Mouse (Mus musculus) lung, embryonic 16.5 days (tissue): ENCODE results near the gene Nckap1l. TPM values are rescaled to one million over a fixed set of nuclear protein-coding genes. Genes with fewer than 3 reads are reported as not detected.

Source experiments
- ATAC-seq: fragments of 200-750 bp; cut with Nextera tagmentation; 2 replicates; pipeline ENCODE4 v1.8.0; 2017; ENCODE audit warnings: low read depth, mild to moderate bottlenecking, moderate library complexity
- H3K27ac ChIP-seq: fragments of 300-500 bp; sonication (generic); 2 replicates; pipeline ENCODE4 v1.5.1; 2014; ENCODE audit warnings: mild to moderate bottlenecking, control low read depth, low read length
- H3K27me3 ChIP-seq: fragments of 300-500 bp; sonication (generic); 2 replicates; pipeline ENCODE4 v1.6.1; 2014; ENCODE audit warnings: low read depth, low read length, mixed read lengths; ENCODE audit not compliant: control insufficient read depth, insufficient read depth
- H3K36me3 ChIP-seq: fragments of 300-500 bp; sonication (generic); 2 replicates; pipeline ENCODE4 v1.6.1; 2014; ENCODE audit warnings: low read length; ENCODE audit not compliant: control insufficient read depth, insufficient read depth
- H3K4me1 ChIP-seq: fragments of 300-500 bp; sonication (generic); replicated peaks from 2 replicates; pipeline ENCODE4 v1.6.1; 2014; ENCODE audit warnings: low read length, mixed read lengths; ENCODE audit not compliant: control insufficient read depth, insufficient read depth
- H3K4me2 ChIP-seq: fragments of 300-500 bp; sonication (generic); 2 replicates; pipeline ENCODE4 v1.6.1; 2014; ENCODE audit warnings: low read depth, low read length, control low read depth
- H3K4me3 ChIP-seq: fragments of 300-500 bp; sonication (generic); 2 replicates; pipeline ENCODE4 v1.5.1; 2014; ENCODE audit warnings: mild to moderate bottlenecking, low read length, control low read depth
- H3K9ac ChIP-seq: fragments of 300-500 bp; sonication (generic); 2 replicates; pipeline ENCODE4 v1.6.1; 2014; ENCODE audit warnings: low read length, control low read depth
- H3K9me3 ChIP-seq: fragments of 300-500 bp; sonication (generic); 2 replicates; pipeline ENCODE4 v1.6.1; 2016; ENCODE audit warnings: low read length; ENCODE audit not compliant: control insufficient read depth
- WGBS: fragments of 180-500 bp; shearing (Covaris S2); extraction: QIAGEN DNeasy Blood & Tissue Kit; methylation state at CpG from one replicate; pipeline ENCODE4 v1.1.7; 2014; 5-methylcytosine and 5-hydroxymethylcytosine counted together
- polyA plus RNA-seq: library from polyadenylated mRNA; unstranded; fragments of >200 nt; fragmentation: Nextera tagmentation; extraction: Ambion mirVana; gene quantifications from 2 replicates; pipeline ENCODE4 v1.2.1, GENCODE M21; 2015

Gene Nckap1l
- polyA plus RNA-seq, 1 experiment from 2014 or later, result 3.3 TPM

DNA sequence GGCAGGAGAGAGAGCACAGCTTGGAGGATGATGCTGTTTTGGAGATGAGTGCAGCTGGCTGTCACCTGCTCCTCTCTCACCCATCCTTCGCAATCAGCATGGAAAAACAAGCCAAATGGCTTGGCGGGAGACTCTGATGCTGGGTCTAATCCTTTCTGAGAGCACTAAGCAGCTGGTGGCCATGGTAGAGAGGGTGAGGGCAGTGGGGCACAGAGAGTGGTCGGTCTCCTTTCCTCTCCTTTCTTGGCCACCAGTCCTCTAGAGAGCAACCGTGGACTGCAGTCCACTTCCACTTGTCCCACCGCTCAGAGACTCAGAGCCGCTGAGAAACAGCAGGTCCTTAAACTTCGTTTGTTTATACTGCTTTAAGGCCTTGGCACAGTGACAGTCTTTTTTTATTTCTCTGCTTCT is 60.0 kb downstream of the Nckap1l start:
- Histone ChIP-seq H3K4me1 (peaks cover 4% of the 10 kb centered on the region), H3K9ac (no peak overlapping the region), H3K27ac (no peak overlapping the region), H3K9me3 (no peaks in the 10 kb centered on the region), H3K4me2 (peak overlapping the region; percentile 55), H3K27me3 (no peaks in the 10 kb centered on the region; the same call in 1 of the 2 replicates), H3K4me3 (peak overlapping the region; percentile 38), H3K36me3 (no peaks in the 10 kb centered on the region)
- ATAC-seq, result peak; percentile 84
- 5% methylated on average over 7 of the region's 7 CpGs for WGBS

GRCm38 (mm10) chr15:103514119-103514518 is 60.5 kb downstream of the Nckap1l start:
- Histone ChIP-seq H3K27me3 (no peaks in the 10 kb centered on the region; the same call in 1 of the 2 replicates), H3K9me3 (no peaks in the 10 kb centered on the region), H3K4me1 (peaks cover 4% of the 10 kb centered on the region), H3K27ac (no peak overlapping the region), H3K4me3 (peak overlapping the region; percentile 38), H3K36me3 (no peaks in the 10 kb centered on the region), H3K9ac (peak overlapping the region; percentile 50), H3K4me2 (peak overlapping the region; percentile 55)
- ATAC-seq, result peak; percentile 96
- WGBS, result 2% methylated on average over 10 of the region's 10 CpGs

DNA sequence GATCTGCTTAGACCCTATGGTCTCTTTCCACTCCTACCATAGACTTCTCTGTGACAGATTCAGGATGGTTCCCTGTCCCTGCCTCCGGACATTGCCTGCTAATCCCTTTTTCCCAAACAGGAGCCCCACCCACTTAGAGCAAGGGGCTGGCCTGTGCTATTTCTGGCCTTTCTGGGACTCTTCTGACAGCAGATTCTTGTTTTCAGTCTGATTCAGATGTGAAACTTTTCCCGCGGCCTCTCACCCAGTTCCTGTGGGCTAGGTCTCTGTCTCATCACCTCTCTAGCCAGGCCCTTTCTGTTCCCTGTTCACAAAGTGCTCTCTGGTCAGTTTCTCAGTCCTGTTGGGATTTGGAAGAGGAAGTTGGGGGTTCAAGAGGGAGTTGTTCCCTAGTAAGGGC is 61.3 kb downstream of the Nckap1l start:
- no peaks in the 10 kb centered on the region for H3K9me3 ChIP-seq
- no peaks in the 10 kb centered on the region; the same call in 1 of the 2 replicates for H3K27me3 ChIP-seq
- H3K4me2 ChIP-seq, result no peak overlapping the region
- H3K4me1 ChIP-seq, result peaks cover 4% of the 10 kb centered on the region
- no peak overlapping the region for H3K27ac ChIP-seq
- no peak overlapping the region for H3K4me3 ChIP-seq
- 43% methylated on average over 3 of the region's 3 CpGs for WGBS
- ATAC-seq, result no peak
- H3K9ac ChIP-seq, result no peak overlapping the region
- H3K36me3 ChIP-seq, result no peaks in the 10 kb centered on the region

DNA sequence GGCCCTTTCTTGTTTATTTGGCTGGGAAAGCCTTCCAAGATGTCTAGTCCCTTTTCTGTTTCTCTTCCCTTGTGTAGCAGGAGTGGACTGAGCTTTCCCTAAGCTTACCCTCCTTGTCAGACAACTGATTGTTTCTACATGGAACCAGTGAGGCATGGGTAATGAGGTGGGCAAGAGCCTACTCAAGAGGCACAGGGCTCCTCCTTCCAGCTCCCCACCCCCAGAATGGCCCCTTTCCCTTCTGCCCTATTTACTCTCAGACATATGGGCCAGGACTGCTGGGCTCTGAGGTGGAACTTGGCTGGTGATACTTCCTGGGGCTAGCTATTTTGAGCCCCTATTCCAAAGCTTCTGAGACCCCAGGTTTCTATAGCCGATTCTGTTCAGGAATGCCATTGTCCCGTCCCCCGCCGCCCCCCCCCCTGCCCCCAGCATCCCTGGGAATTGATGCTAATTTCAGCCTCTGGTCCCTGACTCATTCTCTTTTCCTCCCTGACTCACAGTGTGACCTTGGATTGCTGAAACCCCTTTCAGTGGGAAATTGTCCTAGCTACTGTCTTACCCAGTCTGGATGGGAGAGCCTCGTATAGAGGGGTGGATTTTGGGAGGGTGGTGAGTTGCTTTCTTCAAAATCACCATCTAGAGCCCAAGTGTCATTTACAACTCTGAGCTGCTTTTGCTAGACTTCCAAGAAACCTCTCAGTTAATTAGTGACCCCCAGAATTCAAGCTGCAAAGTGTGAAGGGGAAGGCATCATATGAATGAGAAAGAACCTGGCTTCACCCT is 65.2 kb downstream of the Nckap1l start:
- no peak for ATAC-seq
- H3K27me3 ChIP-seq, result no peaks in the 10 kb centered on the region
- H3K4me2 ChIP-seq, result no peak overlapping the region
- no peak overlapping the region for H3K9ac ChIP-seq
- no peak overlapping the region for H3K27ac ChIP-seq
- H3K4me3 ChIP-seq, result no peak overlapping the region
- no peaks in the 10 kb centered on the region; the same call in 1 of the 2 replicates for H3K4me1 ChIP-seq
- 31% methylated on average over 5 of the region's 5 CpGs for WGBS
- no peaks in the 10 kb centered on the region for H3K9me3 ChIP-seq
- H3K36me3 ChIP-seq, result no peaks in the 10 kb centered on the region

DNA sequence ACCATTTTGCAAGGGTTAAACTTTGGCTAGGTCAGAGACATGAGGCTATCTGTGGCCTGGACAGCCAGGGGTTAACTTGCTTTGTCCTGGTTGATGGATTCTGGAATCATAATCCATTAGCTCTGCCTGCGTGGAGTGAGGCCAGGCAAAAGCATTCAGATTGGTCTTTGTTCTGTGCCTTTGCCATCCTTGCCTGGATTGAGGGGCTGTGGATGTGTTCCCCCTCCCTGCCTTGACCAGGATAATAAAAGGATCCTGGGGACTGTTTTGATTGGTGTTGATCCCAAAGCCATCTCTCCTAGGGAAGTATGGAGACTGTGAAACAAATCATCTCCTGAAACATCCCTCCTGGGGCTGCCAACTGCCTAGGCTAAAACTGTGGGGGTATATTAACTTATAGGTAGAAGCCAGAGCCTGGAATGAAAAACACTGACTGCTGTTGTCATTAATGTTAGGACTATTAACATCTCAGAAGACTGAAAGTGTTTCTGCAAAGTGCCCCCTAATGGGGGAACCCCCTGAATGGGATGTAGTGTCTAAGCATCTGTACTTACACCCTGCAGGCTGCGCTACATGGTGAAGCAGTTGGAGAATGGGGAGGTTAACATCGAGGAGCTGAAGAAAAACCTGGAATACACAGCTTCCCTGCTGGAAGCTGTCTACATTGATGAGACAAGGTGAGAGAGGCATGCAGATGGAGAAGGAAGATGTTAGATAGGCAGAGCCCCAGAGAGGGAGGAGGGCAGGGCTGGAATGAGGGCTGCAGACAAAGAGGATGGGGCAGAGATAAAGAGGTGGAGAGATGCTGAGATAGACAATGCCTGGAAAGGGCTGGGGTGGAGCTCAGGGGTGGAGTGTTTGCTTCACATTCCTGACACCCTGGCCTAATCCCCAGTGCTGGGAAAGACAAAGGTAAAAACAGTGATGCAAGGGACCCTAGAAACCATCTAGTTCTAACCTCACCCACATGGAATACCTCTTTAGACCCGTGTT is 66.1 kb downstream of the Nckap1l start:
- ATAC-seq, result no peak
- no peak overlapping the region for H3K9ac ChIP-seq
- H3K4me2 ChIP-seq, result no peak overlapping the region
- H3K4me1 ChIP-seq, result no peaks in the 10 kb centered on the region; the same call in 1 of the 2 replicates
- H3K9me3 ChIP-seq, result no peaks in the 10 kb centered on the region
- H3K27ac ChIP-seq, result no peak overlapping the region
- H3K27me3 ChIP-seq, result no peaks in the 10 kb centered on the region
- 27% methylated on average over 4 of the region's 4 CpGs for WGBS
- H3K4me3 ChIP-seq, result no peak overlapping the region
- no peaks in the 10 kb centered on the region for H3K36me3 ChIP-seq

- Histone ChIP-seq H3K4me3 (no peak overlapping the region), H3K27ac (no peak overlapping the region), H3K27me3 (no peaks in the 10 kb centered on the region), H3K9me3 (no peaks in the 10 kb centered on the region), H3K9ac (no peak overlapping the region), H3K36me3 (no peaks in the 10 kb centered on the region), H3K4me2 (no peak overlapping the region), H3K4me1 (no peaks in the 10 kb centered on the region; the same call in 1 of the 2 replicates)
- ATAC-seq, result peak; percentile 84
- WGBS, result 63% methylated on average over 3 of the region's 3 CpGs
These were observed 69.0 kb downstream of the Nckap1l start for GRCm38 (mm10) chr15:103522458-103523099.

- Histone ChIP-seq H3K4me1 (no peaks in the 10 kb centered on the region; the same call in 1 of the 2 replicates), H3K4me2 (no peak overlapping the region), H3K27me3 (no peaks in the 10 kb centered on the region), H3K9me3 (no peaks in the 10 kb centered on the region), H3K9ac (no peak overlapping the region), H3K36me3 (no peaks in the 10 kb centered on the region), H3K4me3 (no peak overlapping the region), H3K27ac (no peak overlapping the region)
- ATAC-seq, result no peak
- WGBS, result 58% methylated on average over 3 of the region's 3 CpGs
These were observed 69.6 kb downstream of the Nckap1l start for GRCm38 (mm10) chr15:103523156-103523555.

DNA sequence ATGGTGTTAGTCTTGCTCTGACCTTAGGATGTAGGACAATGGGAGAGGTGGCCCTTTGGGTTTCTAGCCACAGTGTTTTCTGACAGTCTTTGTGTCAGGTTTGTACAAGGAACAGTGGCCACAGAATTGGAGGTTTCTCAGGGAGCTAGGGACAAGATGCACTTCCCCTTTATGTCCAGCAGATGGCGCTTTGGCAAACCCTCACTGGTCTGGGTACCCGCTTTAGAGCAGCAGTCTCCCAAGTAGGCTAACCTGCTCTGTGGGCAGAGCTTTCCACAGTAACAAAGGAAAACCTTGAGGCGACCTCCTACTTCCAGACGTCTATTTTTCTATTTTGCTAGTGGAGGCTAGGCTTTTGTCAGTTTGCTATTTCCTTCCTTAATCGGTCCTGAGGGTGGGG is 76.8 kb downstream of the Nckap1l start:
- H3K4me3 ChIP-seq, result no peak overlapping the region
- H3K4me1 ChIP-seq, result no peaks in the 10 kb centered on the region
- no peak overlapping the region for H3K4me2 ChIP-seq
- no peak overlapping the region for H3K9ac ChIP-seq
- peak; percentile 76 for ATAC-seq
- H3K9me3 ChIP-seq, result no peaks in the 10 kb centered on the region
- 4% methylated on average over 5 of the region's 5 CpGs for WGBS
- no peak overlapping the region for H3K27ac ChIP-seq
- peaks cover 1% of the 10 kb centered on the region; the same call in 1 of the 2 replicates for H3K27me3 ChIP-seq
- H3K36me3 ChIP-seq, result no peaks in the 10 kb centered on the region
